Mouse (Mus musculus): Measurements from ENCODE around the gene Cblb.

The Cblb gene

DNA sequence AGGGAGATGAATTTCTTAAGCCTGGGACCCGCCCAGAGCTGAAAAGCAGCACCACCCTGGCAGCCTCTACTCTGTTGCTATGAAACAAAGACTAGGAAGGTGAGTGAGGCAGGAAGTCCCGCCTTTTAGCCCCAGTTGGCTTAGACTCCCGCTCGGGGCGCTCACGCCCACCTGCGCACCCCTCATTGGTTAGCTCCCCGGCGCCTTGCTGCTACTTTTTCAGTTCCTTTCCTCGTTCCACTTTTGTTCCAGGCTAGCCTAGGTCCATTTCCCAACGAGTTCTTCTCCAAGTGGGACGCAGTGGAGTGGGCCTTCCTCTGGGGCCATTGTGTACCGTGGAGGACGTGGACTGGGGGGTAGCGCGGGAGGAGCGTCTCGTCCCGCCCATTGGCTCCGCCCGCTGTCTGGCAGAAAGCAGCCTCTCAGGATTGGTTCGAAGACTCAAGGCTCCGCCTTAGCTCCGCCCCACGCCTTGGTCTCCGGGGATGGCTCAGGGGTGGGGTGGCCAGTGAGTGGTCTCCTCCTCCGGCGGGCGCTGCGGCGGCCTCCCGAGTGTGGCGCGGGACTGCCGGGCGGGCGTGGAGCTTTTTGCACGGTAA, at the start of gene Cblb:
Gene Cblb, plus strand, starts transcription at position 135 of the 599 bp plus-strand sequence.
- peak; percentile 100 for DNase-seq

DNA sequence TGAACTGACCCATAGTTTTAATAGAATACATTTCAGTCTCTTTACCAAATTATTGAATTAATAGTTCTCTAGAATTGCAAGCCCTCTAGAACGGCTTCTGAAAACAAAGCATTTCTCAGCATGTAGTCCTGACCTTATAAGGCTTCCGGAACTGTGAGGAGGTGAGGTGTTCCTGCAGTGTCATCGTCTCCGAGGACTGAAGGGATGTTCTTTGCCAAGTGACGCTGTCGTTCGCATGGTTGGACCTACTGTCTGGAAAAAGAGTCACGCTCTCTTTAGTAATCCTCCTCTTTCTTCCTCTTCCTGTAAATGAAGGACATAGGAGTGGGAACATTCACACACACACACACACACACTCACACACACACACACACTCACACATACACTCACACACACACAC, 45.6 kb upstream of the Cblb start:
- DNase-seq, result no peak

DNA sequence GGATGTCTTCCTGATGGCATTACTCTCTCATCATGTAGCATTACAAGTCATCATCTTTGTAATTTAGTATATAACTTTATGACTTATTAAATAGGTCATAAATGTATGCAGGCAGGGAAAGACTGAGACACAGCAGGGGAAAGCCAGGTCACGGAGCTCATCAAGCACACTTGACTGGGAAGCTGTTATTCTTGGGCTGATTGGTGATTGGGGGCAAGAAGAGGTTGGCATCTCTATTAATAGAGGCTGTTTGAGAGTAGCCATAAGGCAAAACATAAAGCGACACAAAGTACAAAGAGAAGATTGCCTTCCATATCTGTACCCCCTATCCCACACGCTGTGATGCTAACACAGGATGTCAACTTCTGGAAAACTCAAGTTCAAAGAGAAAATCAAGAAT, 44.8 kb upstream of the Cblb start:
- DNase-seq, result no peak

DNA sequence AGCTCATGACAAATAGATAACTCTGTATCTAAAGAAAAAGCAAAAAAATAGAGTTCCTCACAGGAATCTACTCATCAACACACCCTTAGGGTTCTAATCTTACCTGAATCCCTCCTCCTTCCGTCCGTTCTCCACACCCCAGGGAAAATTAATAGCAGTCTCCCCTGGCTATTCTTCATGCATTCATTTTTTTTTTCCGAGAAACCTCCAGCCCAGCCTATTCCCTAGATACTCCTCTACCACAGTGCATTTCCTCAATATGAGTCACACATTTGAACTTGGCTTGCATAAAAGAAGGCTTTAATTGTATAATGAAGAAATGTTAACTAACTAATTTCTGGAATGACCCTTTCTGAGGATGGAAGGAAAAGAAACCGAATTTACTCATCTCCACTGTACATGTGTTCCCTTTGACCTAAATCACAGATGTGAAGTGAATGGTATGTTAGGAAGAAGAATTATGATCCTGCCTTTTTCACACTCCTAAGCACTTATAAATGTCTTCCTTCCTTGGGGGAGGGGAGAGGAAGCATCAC, 43.9 kb upstream of the Cblb start:
- DNase-seq, result no peak

DNA sequence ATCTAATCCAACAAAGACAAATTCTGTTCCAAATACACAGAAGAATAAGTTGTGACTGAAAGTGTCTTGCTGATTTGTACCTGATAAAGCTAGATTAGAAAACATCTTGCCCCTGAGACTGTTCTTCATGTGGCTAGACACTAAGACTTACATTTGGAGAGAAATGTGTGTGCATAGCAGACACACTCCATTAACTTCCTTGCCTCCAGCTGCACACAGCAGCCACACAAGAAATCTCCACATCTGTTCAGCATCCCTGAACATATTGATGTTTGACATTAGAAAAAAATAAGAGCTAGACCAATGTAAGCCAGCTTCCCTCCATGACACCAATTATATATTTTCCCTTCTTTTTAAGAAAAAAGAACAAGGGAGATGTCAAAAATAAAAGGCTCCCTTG, 43.0 kb upstream of the Cblb start:
- no peak for DNase-seq

DNA sequence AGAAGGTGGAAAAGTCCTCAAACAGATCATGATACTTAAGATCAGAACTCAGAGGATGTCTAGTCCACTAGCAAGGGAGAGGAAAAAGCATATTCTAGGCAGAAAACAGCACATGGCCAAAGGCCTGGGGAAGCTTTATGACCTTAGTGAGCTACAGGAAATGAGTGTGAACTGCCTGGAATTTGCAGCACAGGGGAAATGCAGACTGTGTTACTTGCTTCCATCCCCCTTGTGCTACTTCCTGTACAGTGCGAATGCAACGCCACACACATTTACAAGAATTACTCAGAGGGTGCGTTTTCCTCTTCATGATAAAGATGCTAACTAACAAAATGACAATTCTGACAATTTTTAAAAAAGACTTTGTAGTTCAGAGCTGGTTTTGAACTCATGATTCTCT, 41.8 kb upstream of the Cblb start:
- no peak for DNase-seq

DNA sequence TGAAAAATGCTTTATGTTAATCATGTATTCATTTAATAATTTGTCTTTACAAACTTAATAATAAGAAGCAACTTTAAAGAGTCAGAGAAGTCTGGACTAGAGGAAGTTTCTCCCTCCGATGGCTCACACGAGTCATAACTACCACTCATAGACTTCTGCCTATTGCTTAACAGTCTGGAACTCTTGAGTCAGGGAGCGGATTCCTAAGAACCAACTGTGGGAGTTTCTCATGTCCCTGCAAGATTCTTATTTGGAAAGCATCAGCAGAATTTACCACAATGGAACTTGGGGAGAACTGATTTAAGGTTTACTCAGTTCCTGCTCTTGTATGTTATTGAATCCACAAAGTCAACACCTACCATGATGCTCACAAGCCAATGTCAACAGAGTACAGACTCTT, 31.0 kb upstream of the Cblb start:
- DNase-seq, result no peak

DNA sequence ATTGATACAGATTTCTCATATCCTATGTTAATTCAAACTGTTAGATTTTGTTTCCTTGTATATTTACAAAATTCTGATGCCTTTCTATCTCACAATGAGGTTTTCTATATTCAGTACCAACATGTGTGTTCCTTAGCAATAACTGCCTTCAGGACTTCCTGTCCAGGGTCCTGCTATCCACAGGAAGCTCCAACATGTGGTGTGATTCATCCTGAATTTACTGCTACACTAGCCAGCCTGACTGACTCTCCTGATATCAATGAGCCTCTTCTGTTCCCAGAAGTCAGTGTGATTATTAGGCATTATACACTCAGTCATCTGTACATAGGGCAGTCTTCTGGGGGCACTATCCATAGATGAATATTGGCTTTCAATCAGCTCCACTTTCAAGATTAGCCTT, 30.2 kb upstream of the Cblb start:
- no peak for DNase-seq

DNA sequence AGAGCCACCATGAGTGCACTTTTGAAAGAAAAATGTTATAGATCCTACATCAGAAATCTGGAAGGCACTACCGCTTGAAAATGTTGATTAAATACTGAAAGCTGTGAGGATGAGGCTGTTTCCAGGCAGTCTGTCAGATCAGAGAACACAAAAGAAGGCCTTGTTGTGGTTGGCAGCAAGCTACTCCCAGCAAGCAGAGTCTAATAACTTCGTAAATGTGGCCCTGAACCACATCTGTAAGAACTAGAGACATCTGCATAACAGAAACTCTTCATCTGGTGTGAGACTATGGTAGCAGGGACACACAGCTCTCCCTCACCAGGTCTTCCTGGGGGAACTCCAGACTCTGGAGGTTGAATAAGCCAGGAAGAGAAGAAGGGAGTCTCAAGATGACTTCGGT, 24.0 kb upstream of the Cblb start:
- no peak for DNase-seq

DNA sequence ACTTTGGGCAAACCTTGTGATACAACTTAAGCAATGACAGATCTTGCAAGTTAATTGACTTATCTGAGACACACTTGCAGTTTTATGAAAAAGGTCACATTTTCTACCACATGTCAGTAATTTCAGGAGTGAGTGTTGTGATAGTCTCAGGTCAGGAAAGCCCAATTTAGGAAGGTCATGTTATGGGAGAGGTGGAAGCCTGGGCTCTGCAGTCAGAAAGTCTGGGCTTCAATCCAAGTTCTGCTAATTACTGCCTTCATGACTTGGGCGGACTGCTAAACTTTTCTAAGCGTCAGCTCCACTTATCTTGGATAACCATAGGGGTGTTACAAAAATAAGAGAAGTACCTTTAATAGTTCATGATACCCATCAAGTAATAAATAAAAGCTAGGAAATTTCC, 22.6 kb upstream of the Cblb start:
- no peak for DNase-seq

DNA sequence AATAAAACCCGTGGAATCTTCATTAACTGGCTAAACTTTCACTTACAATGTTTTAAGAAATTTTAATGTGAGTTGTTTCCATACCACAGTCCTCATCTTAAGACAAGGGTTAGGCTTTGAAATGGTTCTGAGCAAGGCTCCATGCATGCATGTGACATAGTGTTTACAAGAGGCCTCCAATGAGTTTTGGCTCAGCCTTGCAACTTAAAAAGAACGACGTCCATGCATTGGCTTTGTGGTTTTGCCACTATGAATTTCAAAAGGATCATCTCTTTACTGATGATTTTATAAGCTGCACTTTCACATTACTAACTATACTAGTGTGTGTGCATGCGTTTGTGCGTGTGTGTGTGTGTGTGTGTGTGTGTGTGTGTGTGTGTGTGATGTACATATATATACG, 21.6 kb upstream of the Cblb start:
- DNase-seq, result no peak

DNA sequence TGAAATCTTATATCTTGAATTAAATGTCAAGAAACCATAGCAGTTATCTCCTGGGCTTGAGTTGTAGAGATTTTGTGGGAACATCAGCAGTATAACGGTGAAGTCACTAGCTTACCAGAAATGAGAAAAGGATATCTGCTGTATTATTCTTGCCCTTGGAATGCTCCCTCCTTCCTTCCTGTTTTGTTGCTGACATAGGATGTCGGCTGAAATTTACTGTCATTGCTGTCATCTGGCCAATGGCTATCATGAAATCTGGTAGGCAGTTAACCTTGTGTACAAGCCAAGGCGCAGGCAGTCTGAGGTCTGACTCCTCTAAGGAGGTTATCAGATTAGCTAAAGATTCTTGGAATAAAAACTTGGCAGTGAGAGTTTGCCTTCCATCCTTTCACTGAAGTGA, 18.0 kb upstream of the Cblb start:
- DNase-seq, result peak; percentile 4

DNA sequence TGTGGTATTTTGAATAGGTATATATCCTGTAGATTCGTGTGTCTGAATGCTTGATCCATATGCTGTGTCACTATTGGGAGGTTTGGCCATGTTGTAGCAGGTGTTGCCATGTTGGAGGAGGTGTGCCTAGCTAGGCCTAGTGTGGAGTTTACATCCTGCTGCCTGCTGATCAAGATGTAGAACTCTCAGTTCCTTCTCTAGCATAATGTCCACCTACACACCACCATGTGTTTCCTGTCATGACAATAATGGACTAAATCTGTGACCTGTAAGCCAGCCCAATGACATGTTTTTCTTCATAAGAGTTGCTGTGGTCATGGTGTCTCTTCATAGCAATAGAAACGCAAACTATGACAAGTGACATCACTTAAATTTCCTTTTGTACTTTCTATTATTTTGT, 17.2 kb upstream of the Cblb start:
- no peak for DNase-seq

DNA sequence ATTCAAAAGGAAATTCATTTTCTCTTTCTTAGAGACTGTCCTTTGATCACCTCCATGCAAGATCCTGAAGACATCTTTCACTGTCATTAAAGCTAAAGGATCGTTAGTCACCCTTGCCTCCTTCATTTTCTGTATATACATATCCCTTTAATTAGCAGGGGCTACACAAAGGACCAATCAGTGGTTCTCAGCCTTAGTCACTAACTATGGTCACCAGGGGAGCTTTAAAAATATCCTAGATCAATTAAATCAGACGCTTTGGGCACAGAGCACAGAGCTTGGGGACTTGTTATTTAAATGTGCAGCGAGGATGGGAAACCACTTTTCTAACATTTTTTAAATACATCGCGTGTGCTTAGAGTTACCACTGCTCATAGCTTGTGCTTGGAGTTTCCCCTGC, 7.6 kb upstream of the Cblb start:
- no peak for DNase-seq

DNA sequence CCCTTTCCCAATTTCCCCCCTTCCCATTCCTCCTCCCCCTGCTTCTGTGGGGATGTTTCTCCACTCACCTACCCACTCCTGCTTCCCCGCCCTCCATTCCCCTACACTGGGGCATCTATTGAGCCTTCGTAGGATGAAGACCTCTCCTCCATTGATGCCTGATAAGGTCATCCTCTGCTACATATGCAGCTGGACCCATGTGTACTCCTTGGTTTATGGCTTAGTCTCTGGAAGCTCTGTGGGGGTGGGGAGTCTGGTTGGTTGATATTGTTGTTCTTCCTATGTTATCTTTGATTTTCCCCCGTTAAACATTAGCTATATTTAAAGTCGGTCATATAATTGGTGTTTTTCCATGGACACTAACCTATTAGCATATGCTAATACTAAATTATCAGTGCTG, 3.7 kb upstream of the Cblb start:
- DNase-seq, result no peak

DNA sequence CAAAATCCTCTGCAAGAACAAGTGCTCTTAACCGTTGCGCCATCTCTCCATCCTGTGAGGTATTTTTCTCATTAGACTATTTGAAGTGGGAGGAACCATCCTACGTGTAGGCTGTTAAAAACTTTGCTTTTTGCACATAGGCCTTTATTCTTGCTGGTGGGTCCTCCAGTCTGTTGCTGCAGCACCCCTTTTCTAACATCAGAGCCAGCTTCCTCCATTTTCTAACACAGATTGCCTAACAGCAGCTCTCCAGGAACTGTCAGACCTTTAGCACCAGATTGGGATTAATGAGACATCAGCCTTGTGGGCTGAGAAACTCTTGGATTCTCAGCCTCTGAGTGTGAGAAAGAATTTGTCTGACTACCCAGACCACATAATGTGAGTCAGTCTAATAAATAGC, 2.0 kb upstream of the Cblb start:
- no peak for DNase-seq

DNA sequence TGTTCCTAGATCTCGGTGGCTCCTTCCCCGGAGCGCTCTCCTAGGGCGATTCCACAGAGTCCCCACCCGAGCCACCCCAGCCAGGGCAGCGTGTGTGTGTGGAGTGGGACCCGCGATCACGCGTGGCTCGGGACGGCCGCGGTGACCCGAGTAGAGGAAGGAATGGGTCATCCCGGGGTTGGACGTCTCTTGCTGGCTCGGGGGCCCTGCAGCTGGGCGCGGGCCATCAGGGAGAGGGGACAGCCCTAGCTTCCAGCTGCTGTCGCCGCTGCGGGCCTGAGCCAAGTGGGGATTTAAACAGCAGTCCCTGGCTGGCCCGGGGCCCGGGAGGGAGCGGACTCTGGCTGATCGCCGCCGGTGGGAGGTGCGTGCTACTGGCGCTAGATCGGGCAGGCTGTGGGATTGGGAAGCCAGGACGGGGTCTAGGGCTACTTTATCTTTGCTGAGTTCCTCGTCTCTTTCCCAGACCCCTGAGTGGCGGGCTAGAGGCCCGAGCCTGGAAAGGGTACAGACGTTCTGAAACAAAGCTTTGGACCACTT, 757 bp downstream of the Cblb start:
- DNase-seq, result peak; percentile 96

DNA sequence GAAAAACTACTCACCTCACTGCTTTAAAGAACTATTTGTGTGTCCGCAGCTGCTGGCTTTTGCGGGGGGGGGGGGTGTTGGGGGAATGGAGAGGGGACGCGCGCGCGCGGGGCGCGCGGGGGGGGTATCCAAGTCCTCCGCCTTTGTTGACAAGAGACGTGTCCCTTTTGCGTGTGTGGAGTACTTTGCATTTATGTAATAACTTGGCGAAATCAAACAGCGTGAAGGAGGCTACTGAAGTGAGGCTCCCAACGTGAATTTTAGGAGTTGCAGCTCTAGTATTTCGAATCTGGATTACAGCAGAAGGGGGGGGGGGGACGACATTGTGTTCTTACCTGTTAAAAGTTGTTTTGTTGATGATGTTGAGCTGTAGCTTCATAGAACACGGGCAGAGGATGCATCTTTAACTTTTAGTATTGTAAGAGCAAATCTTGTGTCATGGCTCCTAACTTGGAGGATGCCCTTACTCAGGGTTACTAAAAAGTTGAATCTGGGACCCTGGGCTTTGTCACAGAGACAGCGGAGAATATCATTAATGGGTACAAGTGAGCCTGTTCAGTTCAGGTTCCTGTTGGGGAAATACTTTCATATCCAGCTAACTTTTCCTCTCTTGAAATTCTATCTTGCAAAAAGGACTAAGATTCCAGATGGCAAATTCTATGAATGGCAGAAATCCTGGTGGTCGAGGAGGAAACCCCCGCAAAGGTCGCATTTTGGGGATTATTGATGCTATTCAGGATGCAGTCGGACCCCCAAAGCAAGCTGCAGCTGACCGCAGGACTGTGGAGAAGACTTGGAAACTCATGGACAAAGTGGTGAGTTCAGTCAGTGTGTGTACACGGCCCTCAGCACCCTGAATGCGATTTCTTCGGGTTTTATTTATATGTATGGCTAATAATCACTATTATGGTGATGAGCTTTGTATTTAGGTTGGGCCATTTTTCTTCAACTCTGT, 1.6 kb downstream of the Cblb start:
- peak; percentile 14 for DNase-seq

DNA sequence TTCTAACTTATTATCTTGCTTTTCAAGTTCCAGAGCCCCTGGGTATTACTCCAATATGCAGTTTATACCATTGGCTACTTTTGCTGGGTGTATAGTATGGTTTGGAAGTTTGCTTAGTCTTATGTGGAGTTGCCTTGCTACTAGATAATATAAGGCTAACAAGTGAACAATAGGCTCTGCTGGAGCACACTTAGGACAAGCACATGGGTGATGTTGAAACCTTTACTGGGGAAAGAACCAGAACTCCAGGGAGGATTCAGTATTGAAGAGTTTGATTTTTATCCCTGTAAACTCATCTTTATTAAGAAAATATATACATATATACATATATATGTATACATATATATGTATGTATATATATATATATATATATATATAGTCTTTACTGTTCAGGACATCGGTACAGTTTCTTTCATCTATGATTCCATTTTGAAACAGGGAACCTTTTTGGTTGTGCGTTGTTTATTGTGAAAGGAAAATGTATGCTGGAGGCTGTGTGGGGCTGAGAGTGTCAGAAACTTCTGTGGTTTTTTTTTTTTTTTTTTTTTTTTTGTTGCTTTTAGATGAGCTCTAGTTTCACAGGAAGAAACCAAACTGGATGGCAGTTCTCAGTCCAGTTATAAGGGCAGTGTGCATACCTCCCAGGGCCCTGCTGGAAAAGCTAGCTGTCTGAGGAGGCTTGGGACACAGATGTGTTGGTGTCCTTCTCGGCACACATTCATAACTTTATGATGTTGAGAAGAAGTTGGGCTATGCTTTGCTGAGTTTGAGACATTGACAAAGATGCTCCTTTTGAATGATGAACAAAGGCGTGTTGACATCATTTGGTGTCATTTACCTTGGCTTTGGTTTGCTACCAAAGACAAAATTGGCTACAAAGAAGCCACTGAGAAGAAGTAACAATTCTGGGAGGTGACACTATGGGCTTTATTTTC, 2.6 kb downstream of the Cblb start:
- no peak for DNase-seq

DNA sequence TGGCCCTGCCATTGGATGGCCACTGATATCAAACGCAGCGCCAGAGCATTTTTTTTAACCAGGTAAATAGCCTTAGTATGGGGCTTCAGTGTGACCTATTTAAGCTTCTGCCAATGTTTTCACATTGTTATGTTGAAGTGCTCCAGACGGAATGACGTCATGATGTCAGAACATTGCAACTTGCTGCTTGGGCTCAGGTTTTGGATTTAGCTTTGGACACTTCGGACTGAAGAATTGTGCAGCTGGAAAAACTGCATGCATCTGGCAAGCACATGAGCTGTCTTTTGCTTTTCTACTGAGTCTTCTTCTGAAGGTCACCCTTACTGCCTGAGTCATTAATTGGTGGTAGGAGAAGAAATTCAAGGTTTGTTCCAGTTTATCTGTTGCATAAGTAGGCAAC, 3.3 kb downstream of the Cblb start:
- DNase-seq, result peak; percentile 18

DNA sequence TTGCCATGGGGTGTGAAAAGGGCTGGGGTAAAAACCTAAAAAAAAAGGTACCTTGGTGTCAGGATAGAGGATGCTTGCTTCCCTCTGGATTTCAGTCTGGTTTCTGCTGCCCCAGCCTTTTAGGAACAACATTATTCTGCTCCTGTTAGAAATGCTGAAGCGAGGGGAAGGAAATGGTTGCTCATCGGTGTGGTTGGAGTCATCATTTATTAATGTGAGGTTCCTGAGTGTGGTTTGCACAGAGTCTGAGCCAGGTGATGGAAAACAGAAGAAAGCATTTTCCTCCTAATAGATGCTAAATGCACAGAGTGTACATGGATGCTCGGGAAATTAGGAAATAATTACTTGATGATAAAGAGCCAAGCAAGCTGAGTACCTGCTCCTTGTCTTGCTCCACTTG, 5.3 kb downstream of the Cblb start:
- no peak for DNase-seq

DNA sequence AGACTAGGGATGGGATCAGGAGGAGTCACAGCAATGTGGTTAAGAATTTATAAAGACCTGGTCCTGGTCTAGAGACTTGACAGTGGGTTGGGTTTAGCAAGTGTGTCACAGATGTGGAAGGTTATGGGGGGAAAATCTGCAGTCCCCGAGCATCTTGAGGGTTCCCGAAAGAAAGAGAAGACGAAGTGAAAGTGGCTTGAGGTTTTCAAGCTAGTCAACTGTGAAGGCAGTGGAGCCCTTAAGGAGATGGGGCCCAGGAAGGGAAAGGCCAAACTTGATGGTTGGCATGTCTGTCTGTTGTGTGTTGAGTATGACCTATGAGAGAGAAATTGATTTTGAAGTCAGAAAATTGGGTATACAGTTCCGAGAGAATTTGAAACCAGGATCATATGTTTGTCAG, 7.3 kb downstream of the Cblb start:
- DNase-seq, result no peak

DNA sequence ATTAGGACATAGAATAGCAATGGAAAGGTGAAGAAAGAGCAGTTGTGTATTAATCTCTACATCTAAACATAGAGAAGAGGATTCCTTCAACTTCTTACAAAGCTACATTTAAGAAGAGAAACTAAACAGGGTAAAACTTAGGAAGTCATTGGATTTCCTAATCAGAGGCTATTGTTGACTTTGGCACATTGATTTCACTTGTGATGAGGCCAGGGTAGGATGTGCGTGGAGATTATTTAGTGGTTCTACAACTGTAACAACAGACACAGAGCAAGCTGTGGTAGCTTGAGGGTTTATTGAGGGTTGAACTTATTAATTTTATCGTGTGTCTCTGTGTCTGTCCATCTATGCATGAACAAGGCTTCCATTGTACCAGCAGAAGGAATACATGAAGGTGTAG, 7.8 kb downstream of the Cblb start:
- DNase-seq, result no peak
